In genomic region chr8:108025249-108025648, GRCm38 (mm10) we compare ENCODE assay signal across 13 mouse cellular contexts.
A peak's percentile ranks its signal among the peaks of the same experiment; 100 is the strongest.
DNase-seq lines count a peak whose midpoint lies in the region; TF ChIP-seq lines count a peak whose summit lies in the region.
"Had no signal": no experiment of that assay in that cellular context is flagged by ENCODE, and none has a peak within 500 bp of the region (broad histone marks: within the 10 kb centered on the region; RNA-seq: fewer than 3 reads in every experiment).

No protein-coding gene starts in this region.

- no peak overlapping the region for H3K27ac ChIP-seq in liver, adult 2 months (replicated peaks; ENCODE audit: insufficient read depth, low read depth, low read length)
- no peak overlapping the region for H3K27ac ChIP-seq in ES-Bruce4 (ENCODE audit: insufficient read depth, low read length)
- H3K27ac ChIP-seq: heart, embryonic 13.5 days; hindbrain, embryonic 13.5 days; liver, embryonic 15.5 days had no signal

- no peaks in the 10 kb centered on the region for H3K79me2 ChIP-seq in liver, adult 2 months (ENCODE audit: control insufficient read depth, insufficient read depth, low read length)

- H3K4me3 ChIP-seq in liver, adult 2 months (ENCODE audit: insufficient read depth, low read depth, low read length), result no peak overlapping the region
- no peak overlapping the region for H3K4me3 ChIP-seq in ES-Bruce4 (ENCODE audit: low read depth, low read length)
- H3K4me3 ChIP-seq: heart, embryonic 13.5 days; hindbrain, embryonic 13.5 days; liver, embryonic 15.5 days had no signal

- peak; percentile 4 to 12 for DNase-seq in cerebellum, postnatal 14 days
- no peak for DNase-seq in cerebellum, adult 9-10 months
- no peak for DNase-seq in liver, adult 2 months (ENCODE audit: extremely low read depth, low read depth, low spot score)
- DNase-seq in liver, result no peak
- DNase-seq in c-Kit-positive CD71-positive TER-119-positive erythroid progenitor cells, embryonic 14.5 days (ENCODE audit: low spot score), result peak; percentile 0
- no peak for DNase-seq in natural killer cell, adult 2 months (ENCODE audit: low spot score in 2 of 2)
- DNase-seq in left cerebral cortex, adult 11 months (ENCODE audit: low spot score), result no peak
- DNase-seq: embryo, embryonic 11 days; spleen, adult 18-20 months had no signal

- no peaks in the 10 kb centered on the region for H3K27me3 ChIP-seq in liver, adult 2 months (ENCODE audit: control insufficient read depth, insufficient read depth, low read length)
- H3K27me3 ChIP-seq in ES-Bruce4 (ENCODE audit: control insufficient read depth, insufficient read depth, low read length, poor library complexity, severe bottlenecking), result no peaks in the 10 kb centered on the region
- H3K27me3 ChIP-seq: hindbrain, embryonic 13.5 days; liver, embryonic 15.5 days had no signal

- no peaks in the 10 kb centered on the region for H3K4me1 ChIP-seq in liver, adult 2 months (ENCODE audit: control insufficient read depth, insufficient read depth, low read length)
- no peaks in the 10 kb centered on the region for H3K4me1 ChIP-seq in ES-Bruce4 (ENCODE audit: control insufficient read depth, insufficient read depth, low read length)
- H3K4me1 ChIP-seq: liver, embryonic 15.5 days had no signal

- H3K36me3 ChIP-seq in liver, adult 2 months (ENCODE audit: control insufficient read depth, insufficient read depth, low read length), result no peaks in the 10 kb centered on the region
- no peaks in the 10 kb centered on the region for H3K36me3 ChIP-seq in ES-Bruce4 (ENCODE audit: control insufficient read depth, insufficient read depth, low read length, poor library complexity, severe bottlenecking)
- H3K36me3 ChIP-seq: heart, embryonic 13.5 days; hindbrain, embryonic 13.5 days; liver, embryonic 15.5 days had no signal

- TF ChIP-seq POLR2A in liver, adult 2 months (IDR thresholded peaks at IDR 0.05; ENCODE audit: extremely low read depth, insufficient read depth, low read length), result no peak
- no peak for TF ChIP-seq POLR2A in ES-Bruce4 (IDR thresholded peaks at IDR 0.05; ENCODE audit: insufficient read depth, low read length)

- peak; percentile 43 for TF ChIP-seq CTCF in liver, adult 2 months (IDR thresholded peaks at IDR 0.05; ENCODE audit: low read depth, low read length)
- TF ChIP-seq CTCF in ES-Bruce4 (IDR thresholded peaks at IDR 0.05; ENCODE audit: low read depth, low read length), result peak; percentile 42

- 91% methylated on average over 2 of the region's 2 CpGs for WGBS in liver, adult 2 months

- no peak overlapping the region for H3K9ac ChIP-seq in liver, adult 2 months (ENCODE audit: low read depth, low read length)
- no peak overlapping the region for H3K9ac ChIP-seq in ES-Bruce4 (ENCODE audit: low read depth, poor library complexity, severe bottlenecking)
- H3K9ac ChIP-seq: heart, embryonic 13.5 days; hindbrain, embryonic 13.5 days; liver, embryonic 15.5 days had no signal

- H3K9me3 ChIP-seq in ES-Bruce4 (replicated peaks; ENCODE audit: control insufficient read depth, insufficient read depth, low read length, poor library complexity, severe bottlenecking), result no peaks in the 10 kb centered on the region; the same call in 1 of the 2 replicates
- H3K9me3 ChIP-seq: heart, embryonic 13.5 days; hindbrain, embryonic 13.5 days; liver, embryonic 15.5 days had no signal

- no peak for TF ChIP-seq EP300 in ES-Bruce4 (IDR thresholded peaks at IDR 0.05; ENCODE audit: insufficient read depth, low read depth, low read length)

Comparison
In these comparisons a context has a peak if more than half of its experiments do, and no peak if none do; other contexts are left out.
1. DNase-seq: peak in cerebellum, postnatal 14 days (2 of 2) and c-Kit-positive CD71-positive TER-119-positive erythroid progenitor cells, embryonic 14.5 days (single experiment); none in cerebellum, adult 9-10 months (single experiment), liver, adult 2 months (single experiment), liver (single experiment), natural killer cell, adult 2 months (0 of 2) and left cerebral cortex, adult 11 months (single experiment).